Mouse (Mus musculus) stomach, embryonic 15.5 days (tissue): ENCODE measurements around the gene 4922502D21Rik. TPM values are rescaled to one million over a fixed set of nuclear protein-coding genes. Genes with fewer than 3 reads are reported as not detected.

Experiments
- ATAC-seq: fragments of 200-750 bp; cut with Nextera tagmentation; 2 replicates; pipeline ENCODE4 v1.8.0; 2017; ENCODE audit warnings: low read depth, moderate number of reproducible peaks, moderate TSS enrichment; ENCODE audit not compliant: insufficient read depth, low FRiP score
- H3K27ac ChIP-seq: fragments of 300-500 bp; sonication (generic); 2 replicates; pipeline ENCODE4 v1.5.1; 2015; ENCODE audit warnings: mild to moderate bottlenecking, inconsistent platforms
- H3K27me3 ChIP-seq: fragments of 300-500 bp; sonication (generic); replicated peaks from 2 replicates; pipeline ENCODE4 v1.6.1; 2015; ENCODE audit warnings: inconsistent platforms
- H3K36me3 ChIP-seq: fragments of 300-500 bp; sonication (generic); 2 replicates; pipeline ENCODE4 v1.6.1; 2015; ENCODE audit warnings: inconsistent platforms
- H3K4me1 ChIP-seq: fragments of 300-500 bp; sonication (generic); 2 replicates; pipeline ENCODE4 v1.6.1; 2015; ENCODE audit warnings: inconsistent platforms
- H3K4me2 ChIP-seq: fragments of 300-500 bp; sonication (generic); 2 replicates; pipeline ENCODE4 v1.6.1; 2015; ENCODE audit warnings: mild to moderate bottlenecking, inconsistent platforms
- H3K4me3 ChIP-seq: fragments of 300-500 bp; sonication (generic); replicated peaks from 2 replicates; pipeline ENCODE4 v1.5.1; 2015; ENCODE audit warnings: inconsistent platforms
- H3K9ac ChIP-seq: fragments of 300-500 bp; sonication (generic); 2 replicates; pipeline ENCODE4 v1.6.1; 2015; ENCODE audit warnings: inconsistent platforms
- H3K9me3 ChIP-seq: fragments of 300-500 bp; sonication (generic); 2 replicates; pipeline ENCODE4 v1.6.1; 2016; ENCODE audit warnings: inconsistent platforms
- WGBS: fragments of 180-500 bp; shearing (Covaris S2); methylation state at CpG from one replicate; pipeline ENCODE4 v1.1.7; 2015; 5-methylcytosine and 5-hydroxymethylcytosine counted together
- polyA plus RNA-seq: library from polyadenylated mRNA; unstranded; fragments of >200 nt; fragmentation: Nextera tagmentation; extraction: Ambion mirVana; gene quantifications from 2 replicates; pipeline ENCODE4 v1.2.1, GENCODE M21; 2015

Gene 4922502D21Rik
- polyA plus RNA-seq = not detected in 2 replicates

DNA sequence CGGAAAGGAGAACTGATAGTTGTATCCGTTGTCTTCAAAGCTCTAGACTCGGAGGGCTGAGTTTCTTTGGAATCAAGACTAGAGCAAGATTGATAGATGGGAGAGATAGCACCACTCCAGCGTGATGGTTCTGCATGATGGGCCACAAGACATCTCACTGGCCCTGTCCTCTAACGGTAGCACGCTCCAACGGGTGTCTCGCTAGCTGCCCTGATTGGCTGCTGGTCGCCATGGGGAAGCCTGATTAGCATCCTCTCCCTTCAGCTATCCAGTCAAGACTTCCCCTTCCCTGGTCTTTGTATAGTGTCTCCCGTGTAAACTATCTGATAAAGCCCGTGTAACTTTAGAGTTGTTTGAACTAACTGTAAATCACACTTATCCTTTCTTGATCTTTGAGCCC, at the start of gene 4922502D21Rik:
Gene 4922502D21Rik (minus strand): TSS at position 187 of the 400 bp plus-strand sequence.
- no peak for ATAC-seq

DNA sequence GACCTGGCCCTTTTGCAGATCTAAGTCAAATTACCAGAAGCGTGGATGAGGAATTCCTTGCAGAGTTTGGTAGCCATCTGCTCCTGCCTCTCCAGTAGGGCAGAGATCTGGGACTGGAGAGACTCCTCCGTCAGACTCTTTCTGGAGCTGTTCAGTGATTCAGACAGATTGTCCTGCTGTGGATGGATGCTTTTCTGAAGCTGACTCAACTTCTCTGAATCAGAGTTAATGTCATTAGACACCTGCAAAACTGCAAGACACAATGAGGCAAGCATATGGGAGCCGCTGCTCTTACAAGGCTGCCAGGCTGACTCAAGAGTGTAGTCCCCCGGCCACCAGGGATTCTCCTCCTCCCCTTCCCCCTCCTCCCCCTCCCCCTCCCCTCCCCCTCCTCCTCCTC, 48.9 kb upstream of the 4922502D21Rik start:
- ATAC-seq = no peak
- no peaks in the 10 kb centered on the region for H3K4me1 ChIP-seq
- H3K27ac ChIP-seq = no peak overlapping the region
- H3K27me3 ChIP-seq = no peaks in the 10 kb centered on the region
- H3K36me3 ChIP-seq = no peaks in the 10 kb centered on the region
- H3K4me3 ChIP-seq = no peak overlapping the region
- no peaks in the 10 kb centered on the region for H3K9me3 ChIP-seq
- WGBS = 88% methylated on average over 3 of the region's 4 CpGs
- no peak overlapping the region for H3K9ac ChIP-seq
- H3K4me2 ChIP-seq = no peak overlapping the region

More for the DNA sequence above, at the start of gene 4922502D21Rik:
- Histone ChIP-seq H3K9me3 (no peaks in the 10 kb centered on the region), H3K9ac (no peak within 1 kb of the TSS), H3K27me3 (no peaks in the 10 kb centered on the region), H3K36me3 (no peaks in the 10 kb centered on the region), H3K4me3 (no peak within 1 kb of the TSS), H3K4me2 (no peak within 1 kb of the TSS), H3K4me1 (no peaks in the 10 kb centered on the region), H3K27ac (no peak within 1 kb of the TSS)
- 48% methylated on average over 11 of the region's 11 CpGs for WGBS

DNA sequence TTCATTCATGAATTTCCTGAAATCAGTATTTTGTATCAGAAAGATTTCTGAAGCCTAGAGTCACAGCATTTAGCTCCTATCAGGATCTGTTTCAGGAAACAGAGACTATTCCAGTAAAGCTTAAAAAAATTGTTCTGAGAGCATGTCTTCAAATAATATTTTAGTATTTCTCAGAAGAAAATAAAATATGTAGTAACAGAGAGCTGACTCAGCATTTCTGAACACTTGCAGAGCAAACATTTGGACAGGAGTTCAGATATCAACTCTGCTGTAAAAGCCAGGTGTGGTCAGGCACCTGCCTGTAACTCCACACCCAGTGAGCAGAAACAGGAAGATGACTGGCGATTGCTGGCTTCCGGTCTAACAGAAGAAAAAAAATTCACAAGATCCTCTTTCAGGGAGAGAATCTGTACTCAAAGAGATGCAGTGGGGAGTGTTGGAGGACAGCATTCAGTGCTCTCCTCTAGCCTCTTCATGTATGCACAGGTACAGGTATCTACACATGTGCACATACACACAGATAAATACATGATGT, 43.4 kb upstream of the 4922502D21Rik start:
- Histone ChIP-seq H3K9ac (no peak overlapping the region), H3K9me3 (no peaks in the 10 kb centered on the region), H3K4me3 (no peak overlapping the region), H3K27me3 (no peaks in the 10 kb centered on the region), H3K4me2 (no peak overlapping the region), H3K36me3 (no peaks in the 10 kb centered on the region), H3K27ac (no peak overlapping the region), H3K4me1 (no peaks in the 10 kb centered on the region)
- 53% methylated on average over 2 of the region's 2 CpGs for WGBS
- no peak; the same call in 1 of the 2 replicates for ATAC-seq

DNA sequence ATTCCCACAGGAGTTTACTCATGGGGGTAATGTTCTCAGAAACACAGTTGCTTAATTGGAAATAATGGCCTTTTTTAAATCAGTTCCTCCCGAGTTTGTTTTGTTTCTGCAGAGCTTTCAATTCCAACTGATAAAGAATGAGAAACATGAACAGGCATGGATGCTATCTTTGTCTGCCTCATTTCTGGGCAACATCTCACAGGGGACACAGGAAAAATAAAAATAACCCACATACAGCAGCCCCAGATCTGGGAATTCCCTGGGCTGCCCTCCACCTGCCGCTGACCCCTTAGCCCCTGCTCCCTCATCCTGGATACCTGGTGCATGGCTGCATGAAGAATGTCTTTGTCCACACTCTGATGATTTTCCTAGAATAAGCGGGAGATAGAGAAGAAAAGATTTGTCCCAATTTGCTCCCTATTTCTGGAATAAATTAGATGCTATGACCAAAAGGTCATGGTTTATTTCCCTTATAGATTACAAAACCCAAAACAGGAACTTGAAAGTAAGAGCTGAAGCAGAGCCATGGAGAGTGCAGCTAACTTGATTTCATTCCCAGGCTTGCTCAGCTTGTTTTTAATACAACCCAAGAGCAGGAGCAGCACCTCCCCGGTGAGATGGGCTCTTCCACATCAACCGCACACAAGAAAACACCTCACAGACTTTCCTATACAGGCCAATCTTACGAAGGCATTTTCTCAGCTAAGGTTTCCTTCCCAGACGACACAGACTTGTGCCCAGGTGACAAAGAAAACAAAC, 38.0 kb upstream of the 4922502D21Rik start:
- no peak for ATAC-seq
- Histone ChIP-seq H3K27me3 (no peaks in the 10 kb centered on the region), H3K36me3 (no peaks in the 10 kb centered on the region), H3K4me3 (no peak overlapping the region), H3K9ac (no peak overlapping the region), H3K4me1 (no peaks in the 10 kb centered on the region), H3K4me2 (no peak overlapping the region), H3K9me3 (no peaks in the 10 kb centered on the region), H3K27ac (no peak overlapping the region)
- 66% methylated on average over 7 of the region's 7 CpGs for WGBS

DNA sequence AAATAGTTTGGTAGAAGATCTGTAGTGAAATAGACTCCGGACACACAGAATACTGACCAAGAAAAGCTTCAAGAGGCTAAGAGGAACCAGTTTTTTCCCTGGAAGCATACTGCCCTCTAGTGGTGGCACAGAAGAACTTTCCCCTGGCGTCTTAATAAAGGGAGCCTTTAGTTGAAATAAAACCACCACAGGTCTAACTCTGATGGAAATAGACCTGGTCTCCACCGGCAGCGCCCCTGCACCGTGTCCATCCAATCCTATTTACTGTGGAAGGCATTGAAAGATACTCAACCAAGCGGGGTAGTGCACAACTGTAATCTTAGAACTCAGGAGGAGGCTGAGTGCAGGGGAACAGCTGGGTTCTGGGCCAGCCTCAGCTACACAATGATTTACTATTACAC, 34.4 kb upstream of the 4922502D21Rik start:
- no peaks in the 10 kb centered on the region for H3K9me3 ChIP-seq
- H3K9ac ChIP-seq = no peak overlapping the region
- no peak overlapping the region for H3K4me3 ChIP-seq
- ATAC-seq = no peak
- H3K4me1 ChIP-seq = no peaks in the 10 kb centered on the region
- 14% methylated on average over 6 of the region's 6 CpGs for WGBS
- no peak overlapping the region for H3K4me2 ChIP-seq
- H3K36me3 ChIP-seq = no peaks in the 10 kb centered on the region
- no peaks in the 10 kb centered on the region for H3K27me3 ChIP-seq
- no peak overlapping the region for H3K27ac ChIP-seq

DNA sequence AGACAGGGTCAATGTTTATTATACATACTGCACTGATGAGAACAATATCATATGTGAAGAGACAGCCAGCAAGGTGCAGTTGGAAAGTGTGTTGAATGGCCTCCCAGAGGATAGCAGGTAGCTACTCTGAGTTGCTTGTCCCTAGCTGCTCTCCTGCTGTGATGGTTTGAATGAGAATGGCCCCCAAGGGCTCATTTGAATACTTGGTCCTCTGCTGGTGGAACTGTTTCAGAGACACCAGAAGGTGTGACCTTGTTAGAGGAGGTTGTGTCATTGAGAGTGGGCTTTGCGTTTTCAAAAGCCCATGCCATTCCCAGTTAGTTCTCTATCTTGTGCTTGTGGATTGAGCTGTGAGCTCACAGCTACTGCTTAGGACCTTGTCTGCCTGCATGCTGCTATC, 32.3 kb upstream of the 4922502D21Rik start:
- ATAC-seq = no peak
- Histone ChIP-seq H3K4me3 (no peak overlapping the region), H3K27me3 (no peaks in the 10 kb centered on the region), H3K4me2 (no peak overlapping the region), H3K36me3 (no peaks in the 10 kb centered on the region), H3K9ac (no peak overlapping the region), H3K27ac (no peak overlapping the region), H3K9me3 (no peaks in the 10 kb centered on the region), H3K4me1 (no peaks in the 10 kb centered on the region)
- 27% methylated on average over 1 of the region's 1 CpGs for WGBS

DNA sequence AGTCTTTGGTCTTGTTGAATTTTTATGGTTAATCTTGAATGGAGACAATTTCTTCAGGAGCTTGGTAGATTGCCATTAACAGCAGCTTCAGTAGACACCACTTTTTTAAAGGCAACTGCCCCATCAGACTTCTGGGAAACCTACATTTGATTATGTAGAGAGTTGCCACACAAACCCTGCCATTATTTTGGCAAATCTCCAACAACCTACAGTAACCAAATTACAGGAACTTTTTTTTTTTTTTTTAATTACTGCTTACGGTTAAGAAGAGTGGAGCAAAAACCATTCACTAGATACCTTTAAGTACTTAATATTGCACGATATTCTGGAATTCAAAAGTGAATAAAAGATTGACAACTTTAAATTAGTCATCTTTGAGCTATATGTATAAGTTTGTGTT, 27.9 kb upstream of the 4922502D21Rik start:
- WGBS = 90% methylated on average over 2 of the region's 2 CpGs

DNA sequence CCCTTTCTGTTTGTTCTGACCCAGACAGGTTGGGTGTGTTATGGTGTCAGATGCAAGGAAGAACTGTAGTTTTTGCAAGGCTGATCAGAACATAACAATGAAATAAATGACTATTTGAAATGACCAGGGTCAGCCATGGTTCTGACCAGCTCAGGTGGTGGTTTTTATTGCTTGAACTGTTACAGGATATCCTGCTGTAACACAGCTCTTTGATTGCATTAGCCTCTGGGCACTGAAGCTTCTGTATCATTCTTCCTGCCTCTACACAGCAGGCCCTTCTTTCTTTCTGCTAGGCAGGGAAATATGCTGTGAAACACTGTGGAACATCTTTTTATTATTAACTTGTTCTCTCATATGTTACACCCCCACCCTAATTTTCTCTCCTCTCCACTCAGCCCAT, 24.8 kb upstream of the 4922502D21Rik start:
- H3K9me3 ChIP-seq = no peaks in the 10 kb centered on the region
- H3K4me3 ChIP-seq = no peak overlapping the region
- no peak for ATAC-seq
- no peak overlapping the region for H3K4me2 ChIP-seq
- H3K4me1 ChIP-seq = no peaks in the 10 kb centered on the region
- no peaks in the 10 kb centered on the region for H3K36me3 ChIP-seq
- H3K9ac ChIP-seq = no peak overlapping the region
- no peaks in the 10 kb centered on the region for H3K27me3 ChIP-seq
- no peak overlapping the region for H3K27ac ChIP-seq

More for the DNA sequence above, 27.9 kb upstream of the 4922502D21Rik start:
- ATAC-seq = no peak
- Histone ChIP-seq H3K9ac (no peak overlapping the region), H3K36me3 (no peaks in the 10 kb centered on the region), H3K9me3 (no peaks in the 10 kb centered on the region), H3K27me3 (no peaks in the 10 kb centered on the region), H3K4me3 (no peak overlapping the region), H3K4me2 (no peak overlapping the region), H3K27ac (no peak overlapping the region), H3K4me1 (no peaks in the 10 kb centered on the region)

DNA sequence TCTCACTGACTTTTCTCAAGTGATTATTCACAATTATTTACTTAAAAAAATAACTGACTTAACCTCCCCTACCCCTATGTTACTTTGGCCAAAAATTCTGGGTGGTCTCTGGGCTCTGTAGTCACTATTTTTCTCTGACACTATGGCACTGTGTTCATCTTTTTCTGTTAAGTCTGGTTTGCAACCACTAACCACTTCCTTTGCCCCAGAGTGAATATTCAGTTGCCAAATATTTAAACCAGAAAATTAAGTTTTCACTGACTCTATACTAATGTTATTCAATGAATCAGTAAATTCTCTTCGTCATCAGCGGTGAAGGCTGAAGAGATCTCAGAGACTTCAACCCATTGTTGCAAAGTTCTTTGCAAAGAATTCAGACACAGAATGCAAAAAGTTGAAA, 24.2 kb upstream of the 4922502D21Rik start:
- Histone ChIP-seq H3K4me2 (no peak overlapping the region), H3K4me1 (no peaks in the 10 kb centered on the region), H3K9me3 (no peaks in the 10 kb centered on the region), H3K4me3 (no peak overlapping the region), H3K36me3 (no peaks in the 10 kb centered on the region), H3K27me3 (no peaks in the 10 kb centered on the region), H3K9ac (no peak overlapping the region), H3K27ac (no peak overlapping the region)
- no peak for ATAC-seq
- 96% methylated on average over 2 of the region's 2 CpGs for WGBS

DNA sequence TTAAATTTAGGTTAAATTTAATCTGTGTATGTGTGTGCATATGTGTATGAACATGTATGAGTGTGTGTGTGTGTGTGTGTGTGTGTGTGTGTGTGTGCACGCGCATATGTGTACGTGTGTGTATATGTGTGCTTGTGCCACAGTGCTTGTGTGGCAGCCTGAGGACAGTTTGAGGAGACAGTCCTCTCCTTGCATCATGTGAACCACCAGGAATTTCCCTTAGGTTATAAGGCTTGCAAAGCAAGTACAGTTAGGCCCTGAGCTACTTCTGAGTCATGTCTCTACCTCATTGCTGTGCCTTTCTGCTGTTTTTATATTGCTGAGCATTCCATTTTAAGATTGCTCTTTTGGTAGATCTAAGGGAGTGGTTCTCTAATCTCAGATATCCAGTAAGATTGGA, 19.5 kb upstream of the 4922502D21Rik start:
- no peak overlapping the region for H3K4me2 ChIP-seq

DNA sequence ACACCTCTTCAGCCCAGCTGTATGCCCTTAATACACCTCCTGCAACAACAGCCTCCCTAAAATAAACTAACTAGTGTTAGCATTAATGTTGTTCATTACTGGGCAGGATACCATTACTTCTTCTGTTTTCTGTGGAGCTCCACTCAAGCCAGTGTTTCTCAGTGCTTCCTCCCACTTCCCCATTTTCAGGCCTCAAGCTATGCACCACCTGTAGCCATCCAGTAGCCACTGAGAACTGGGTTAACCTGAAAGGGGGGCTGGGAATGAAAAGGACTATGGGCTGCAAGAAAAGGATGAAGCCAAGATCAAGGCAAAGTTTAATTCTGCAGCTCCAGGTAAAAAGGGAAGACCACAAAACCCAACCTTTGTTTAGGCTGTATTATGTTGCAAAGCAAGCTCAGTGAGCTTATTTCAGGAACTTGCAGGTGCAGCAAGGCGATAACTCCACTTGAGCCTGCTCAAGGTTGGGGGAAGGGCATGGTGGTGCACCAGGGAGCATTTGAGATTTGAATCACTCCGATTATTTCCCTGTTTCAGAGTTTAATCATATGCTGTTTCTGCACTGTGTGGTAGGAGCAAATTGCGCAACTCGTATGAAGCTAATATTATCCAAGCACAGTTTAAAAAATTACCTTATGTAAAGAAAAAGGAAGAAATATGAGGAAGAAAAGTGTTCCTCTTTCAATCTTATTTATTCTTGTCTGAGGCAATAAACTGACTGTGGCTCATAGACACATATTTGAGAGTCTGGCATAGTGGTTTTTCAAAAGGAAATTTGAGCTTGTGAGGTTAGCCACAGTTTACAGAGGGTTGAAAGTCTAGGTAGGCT, 18.1 kb upstream of the 4922502D21Rik start:
- Histone ChIP-seq H3K9me3 (no peaks in the 10 kb centered on the region), H3K4me1 (no peaks in the 10 kb centered on the region), H3K27ac (peak overlapping the region; percentile 2; the same call in 1 of the 2 replicates), H3K27me3 (no peaks in the 10 kb centered on the region), H3K4me3 (no peak overlapping the region), H3K36me3 (no peaks in the 10 kb centered on the region), H3K4me2 (no peak overlapping the region), H3K9ac (no peak overlapping the region)
- WGBS = 47% methylated on average over 4 of the region's 4 CpGs
- peak; percentile 77; the same call in 1 of the 2 replicates for ATAC-seq

More for the DNA sequence above, 19.5 kb upstream of the 4922502D21Rik start:
- no peak overlapping the region for H3K27ac ChIP-seq
- no peaks in the 10 kb centered on the region for H3K36me3 ChIP-seq
- 94% methylated on average over 3 of the region's 3 CpGs for WGBS
- H3K4me1 ChIP-seq = no peaks in the 10 kb centered on the region
- no peak for ATAC-seq
- no peak overlapping the region for H3K9ac ChIP-seq
- no peaks in the 10 kb centered on the region for H3K9me3 ChIP-seq
- no peaks in the 10 kb centered on the region for H3K27me3 ChIP-seq
- H3K4me3 ChIP-seq = no peak overlapping the region

DNA sequence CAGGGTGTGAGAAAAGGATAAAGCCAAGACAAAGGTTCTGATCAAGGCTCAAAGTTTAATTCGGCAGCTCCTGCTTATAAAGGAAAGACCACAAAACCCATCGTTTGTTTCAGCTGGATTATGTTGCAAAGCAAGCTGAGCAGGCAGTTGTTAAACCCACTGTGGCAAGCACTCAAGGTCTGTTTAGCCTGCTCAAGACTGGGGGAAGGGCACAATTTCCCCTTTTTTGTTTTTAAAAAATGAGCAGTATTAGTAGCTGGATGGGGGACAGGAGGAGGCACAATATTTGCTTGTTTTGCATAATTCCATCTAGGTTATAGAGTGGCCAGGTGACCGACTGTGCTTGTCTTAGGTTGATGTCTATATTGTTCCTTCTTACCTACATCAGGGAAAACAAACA, 12.8 kb upstream of the 4922502D21Rik start:
- no peaks in the 10 kb centered on the region for H3K27me3 ChIP-seq
- WGBS = 70% methylated on average over 3 of the region's 3 CpGs
- H3K4me3 ChIP-seq = no peak overlapping the region
- no peaks in the 10 kb centered on the region for H3K4me1 ChIP-seq
- no peak overlapping the region for H3K27ac ChIP-seq
- no peak overlapping the region for H3K9ac ChIP-seq
- no peak for ATAC-seq
- H3K36me3 ChIP-seq = no peaks in the 10 kb centered on the region
- no peaks in the 10 kb centered on the region for H3K9me3 ChIP-seq
- H3K4me2 ChIP-seq = no peak overlapping the region
